Mouse (Mus musculus): ENCODE results near the gene Fnbp4. TPM values are rescaled to one million over a fixed set of nuclear protein-coding genes. Genes with fewer than 3 reads are reported as not detected.

Fnbp4 gene
- total and polyA plus RNA-seq, 2 experiments = 13.4 to 17.6 TPM

GRCm38 (mm10) chr2:90726818-90727217 lies 18.4 kb upstream of the Fnbp4 start:
- DNase-seq (ENCODE audit: extremely low read depth, low read depth, low spot score) = no peak

DNA sequence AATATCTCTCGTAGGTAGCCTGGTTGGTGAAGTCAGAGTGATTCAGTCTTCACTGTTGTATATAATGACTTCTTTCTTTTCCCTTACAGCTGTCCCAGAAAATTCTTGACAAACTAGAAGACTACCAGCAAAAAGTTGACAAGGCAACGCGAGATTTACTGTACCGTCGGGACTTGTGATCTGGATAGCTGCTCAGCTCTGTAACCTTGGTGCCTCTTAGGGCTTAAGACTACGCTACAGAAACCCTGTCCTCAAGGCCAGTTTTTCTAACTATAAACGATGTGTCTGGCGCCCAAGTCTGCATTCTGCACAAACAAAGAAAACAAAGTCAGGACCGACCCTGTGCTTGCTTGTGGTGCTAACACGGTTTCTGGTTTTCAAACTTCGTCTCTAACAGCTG lies 9.8 kb upstream of the Fnbp4 start:
- H3K27me3 ChIP-seq (ENCODE audit: control insufficient read depth, insufficient read depth, low read length) = no peaks in the 10 kb centered on the region
- H3K27ac ChIP-seq (replicated peaks; ENCODE audit: insufficient read depth, low read depth, low read length) = no peak overlapping the region
- H3K36me3 ChIP-seq (ENCODE audit: control insufficient read depth, insufficient read depth, low read length) = peaks cover 37% of the 10 kb centered on the region
- H3K79me2 ChIP-seq (ENCODE audit: control insufficient read depth, insufficient read depth, low read length) = no peaks in the 10 kb centered on the region
- H3K4me3 ChIP-seq (ENCODE audit: insufficient read depth, low read depth, low read length) = no peak overlapping the region
- no peaks in the 10 kb centered on the region for H3K4me1 ChIP-seq (ENCODE audit: control insufficient read depth, insufficient read depth, low read length)
- no peak overlapping the region for H3K9ac ChIP-seq (ENCODE audit: low read depth, low read length)
- DNase-seq (ENCODE audit: extremely low read depth, low read depth, low spot score) = no peak
- TF ChIP-seq POLR2A (IDR thresholded peaks at IDR 0.05; ENCODE audit: extremely low read depth, insufficient read depth, low read length) (no peak), CTCF (IDR thresholded peaks at IDR 0.05; ENCODE audit: low read depth, low read length) (no peak)
- WGBS = 98% methylated on average over 11 of the region's 11 CpGs

More at GRCm38 (mm10) chr2:90726818-90727217, 18.4 kb upstream of the Fnbp4 start:
- Histone ChIP-seq H3K4me1 (ENCODE audit: control insufficient read depth, insufficient read depth, low read length) (no peaks in the 10 kb centered on the region), H3K27ac (replicated peaks; ENCODE audit: insufficient read depth, low read depth, low read length) (no peak overlapping the region), H3K36me3 (ENCODE audit: control insufficient read depth, insufficient read depth, low read length) (peaks cover 56% of the 10 kb centered on the region), H3K9ac (ENCODE audit: low read depth, low read length) (no peak overlapping the region), H3K4me3 (ENCODE audit: insufficient read depth, low read depth, low read length) (no peak overlapping the region), H3K27me3 (ENCODE audit: control insufficient read depth, insufficient read depth, low read length) (no peaks in the 10 kb centered on the region), H3K79me2 (ENCODE audit: control insufficient read depth, insufficient read depth, low read length) (no peaks in the 10 kb centered on the region)
- TF ChIP-seq CTCF (IDR thresholded peaks at IDR 0.05; ENCODE audit: low read depth, low read length) (no peak), POLR2A (IDR thresholded peaks at IDR 0.05; ENCODE audit: extremely low read depth, insufficient read depth, low read length) (no peak)
- WGBS = 100% methylated on average over 3 of the region's 3 CpGs

- no peaks in the 10 kb centered on the region for H3K4me1 ChIP-seq (ENCODE audit: control insufficient read depth, insufficient read depth, low read length)
- no peak overlapping the region for H3K27ac ChIP-seq (replicated peaks; ENCODE audit: insufficient read depth, low read depth, low read length)
- WGBS = 93% methylated on average over 3 of the region's 3 CpGs
- TF ChIP-seq POLR2A (IDR thresholded peaks at IDR 0.05; ENCODE audit: extremely low read depth, insufficient read depth, low read length) (no peak), CTCF (IDR thresholded peaks at IDR 0.05; ENCODE audit: low read depth, low read length) (no peak)
- H3K9ac ChIP-seq (ENCODE audit: low read depth, low read length) = no peak overlapping the region
- H3K36me3 ChIP-seq (ENCODE audit: control insufficient read depth, insufficient read depth, low read length) = peaks cover 18% of the 10 kb centered on the region
- DNase-seq (ENCODE audit: extremely low read depth, low read depth, low spot score) = no peak
- no peaks in the 10 kb centered on the region for H3K27me3 ChIP-seq (ENCODE audit: control insufficient read depth, insufficient read depth, low read length)
- H3K4me3 ChIP-seq (ENCODE audit: insufficient read depth, low read depth, low read length) = no peak overlapping the region
- no peaks in the 10 kb centered on the region for H3K79me2 ChIP-seq (ENCODE audit: control insufficient read depth, insufficient read depth, low read length)
Measured at GRCm38 (mm10) chr2:90738801-90739200, 6.4 kb upstream of the Fnbp4 start.

GRCm38 (mm10) chr2:90739327-90739726 lies 5.8 kb upstream of the Fnbp4 start:
- H3K36me3 ChIP-seq (ENCODE audit: control insufficient read depth, insufficient read depth, low read length) = peaks cover 18% of the 10 kb centered on the region
- H3K4me1 ChIP-seq (ENCODE audit: control insufficient read depth, insufficient read depth, low read length) = 0 out of 2 replicates have a peak, but pooled peaks cover 2% of the 10 kb centered on the region
- H3K4me3 ChIP-seq (ENCODE audit: insufficient read depth, low read depth, low read length) = no peak overlapping the region
- TF ChIP-seq POLR2A (IDR thresholded peaks at IDR 0.05; ENCODE audit: extremely low read depth, insufficient read depth, low read length) (no peak), CTCF (IDR thresholded peaks at IDR 0.05; ENCODE audit: low read depth, low read length) (no peak)
- no peaks in the 10 kb centered on the region for H3K27me3 ChIP-seq (ENCODE audit: control insufficient read depth, insufficient read depth, low read length)
- H3K79me2 ChIP-seq (ENCODE audit: control insufficient read depth, insufficient read depth, low read length) = no peaks in the 10 kb centered on the region
- WGBS = 98% methylated on average over 3 of the region's 3 CpGs
- no peak overlapping the region for H3K9ac ChIP-seq (ENCODE audit: low read depth, low read length)
- no peak overlapping the region for H3K27ac ChIP-seq (replicated peaks; ENCODE audit: insufficient read depth, low read depth, low read length)
- no peak for DNase-seq (ENCODE audit: extremely low read depth, low read depth, low spot score)

- no peak for DNase-seq (ENCODE audit: extremely low read depth, low read depth, low spot score)
- no peak overlapping the region for H3K27ac ChIP-seq (replicated peaks; ENCODE audit: insufficient read depth, low read depth, low read length)
- H3K4me1 ChIP-seq (ENCODE audit: control insufficient read depth, insufficient read depth, low read length) = peaks cover 4% of the 10 kb centered on the region; the same call in 1 of the 2 replicates
- H3K4me3 ChIP-seq (ENCODE audit: insufficient read depth, low read depth, low read length) = no peak overlapping the region
- 91% methylated on average over 5 of the region's 5 CpGs for WGBS
- no peaks in the 10 kb centered on the region for H3K27me3 ChIP-seq (ENCODE audit: control insufficient read depth, insufficient read depth, low read length)
- no peaks in the 10 kb centered on the region for H3K79me2 ChIP-seq (ENCODE audit: control insufficient read depth, insufficient read depth, low read length)
- H3K36me3 ChIP-seq (ENCODE audit: control insufficient read depth, insufficient read depth, low read length) = peaks cover 16% of the 10 kb centered on the region
- no peak for TF ChIP-seq CTCF (IDR thresholded peaks at IDR 0.05; ENCODE audit: low read depth, low read length)
- TF ChIP-seq POLR2A (IDR thresholded peaks at IDR 0.05; ENCODE audit: extremely low read depth, insufficient read depth, low read length) = no peak
- no peak overlapping the region for H3K9ac ChIP-seq (ENCODE audit: low read depth, low read length)
Measured at GRCm38 (mm10) chr2:90739921-90740320, 5.2 kb upstream of the Fnbp4 start.

GRCm38 (mm10) chr2:90744285-90745052 lies 701 bp upstream of the Fnbp4 start:
- peaks cover 2% of the 10 kb centered on the region; the same call in 1 of the 2 replicates for H3K36me3 ChIP-seq (ENCODE audit: control insufficient read depth, insufficient read depth, low read length)
- H3K4me1 ChIP-seq (ENCODE audit: control insufficient read depth, insufficient read depth, low read length) = peaks cover 7% of the 10 kb centered on the region
- H3K9ac ChIP-seq (ENCODE audit: low read depth, low read length) = peak overlapping the region; percentile 38; the same call in 1 of the 2 replicates
- DNase-seq (ENCODE audit: extremely low read depth, low read depth, low spot score) = no peak
- H3K4me3 ChIP-seq (ENCODE audit: insufficient read depth, low read depth, low read length) = peak overlapping the region; percentile 42
- H3K27me3 ChIP-seq (ENCODE audit: control insufficient read depth, insufficient read depth, low read length) = no peaks in the 10 kb centered on the region
- TF ChIP-seq CTCF (IDR thresholded peaks at IDR 0.05; ENCODE audit: low read depth, low read length) = no peak
- no peak for TF ChIP-seq POLR2A (IDR thresholded peaks at IDR 0.05; ENCODE audit: extremely low read depth, insufficient read depth, low read length)
- H3K79me2 ChIP-seq (ENCODE audit: control insufficient read depth, insufficient read depth, low read length) = peaks cover 7% of the 10 kb centered on the region; the same call in 1 of the 2 replicates
- H3K27ac ChIP-seq (replicated peaks; ENCODE audit: insufficient read depth, low read depth, low read length) = peak overlapping the region; percentile 36
- WGBS = 47% methylated on average over 12 of the region's 12 CpGs
